Mouse (Mus musculus) liver, embryonic 16.5 days (tissue): ENCODE measurements at regions not wholly inside any gene's neighbourhood (a gene's known extent, or its start where the extent isn't known, plus 50 kb on each side); places are given as distances from the start of the nearest gene placed in this dataset.
"Not testable (repeated sequence)": the region's sequence is repeated elsewhere in the genome, so short reads cannot be mapped to it uniquely, and the experiment has no call there.

Source experiments
- ATAC-seq: fragments of 200-750 bp; cut with Nextera tagmentation; 2 replicates; pipeline ENCODE4 v1.8.0; 2017; ENCODE audit warnings: low read depth, mild to moderate bottlenecking, moderate number of reproducible peaks, moderate library complexity
- H3K27ac ChIP-seq: fragments of 300-500 bp; sonication (generic); 2 replicates; pipeline ENCODE4 v1.5.1; 2014; ENCODE audit warnings: mild to moderate bottlenecking, low read length
- H3K27me3 ChIP-seq: fragments of 300-500 bp; sonication (generic); 2 replicates; pipeline ENCODE4 v1.6.1; 2014; ENCODE audit warnings: low read depth, low read length, mixed read lengths; ENCODE audit not compliant: control insufficient read depth, insufficient read depth
- H3K36me3 ChIP-seq: fragments of 300-500 bp; sonication (generic); 2 replicates; pipeline ENCODE4 v1.6.1; 2014; ENCODE audit warnings: mild to moderate bottlenecking; ENCODE audit not compliant: control insufficient read depth, insufficient read depth
- H3K4me1 ChIP-seq: fragments of 300-500 bp; sonication (generic); 2 replicates; pipeline ENCODE4 v1.6.1; 2014; ENCODE audit warnings: low read depth, low read length, mixed read lengths; ENCODE audit not compliant: control insufficient read depth
- H3K4me2 ChIP-seq: fragments of 300-500 bp; sonication (generic); 2 replicates; pipeline ENCODE4 v1.6.1; 2014; ENCODE audit warnings: low read depth, low read length, mixed read lengths
- H3K4me3 ChIP-seq: fragments of 300-500 bp; sonication (generic); 2 replicates; pipeline ENCODE4 v1.5.1; 2014; ENCODE audit warnings: low read depth, mild to moderate bottlenecking, low read length
- H3K9ac ChIP-seq: fragments of 300-500 bp; sonication (generic); 2 replicates; pipeline ENCODE4 v1.6.1; 2014; ENCODE audit warnings: low read depth, low read length
- H3K9me3 ChIP-seq: fragments of 300-500 bp; sonication (generic); replicated peaks from 2 replicates; pipeline ENCODE4 v1.6.1; 2016; ENCODE audit warnings: low read length; ENCODE audit not compliant: control insufficient read depth
- WGBS: fragments of 180-500 bp; shearing (Covaris S2); extraction: QIAGEN DNeasy Blood & Tissue Kit; methylation state at CpG from one replicate; pipeline ENCODE4 v1.1.7; 2014; ENCODE audit not compliant: insufficient replicate concordance; 5-methylcytosine and 5-hydroxymethylcytosine counted together

DNA sequence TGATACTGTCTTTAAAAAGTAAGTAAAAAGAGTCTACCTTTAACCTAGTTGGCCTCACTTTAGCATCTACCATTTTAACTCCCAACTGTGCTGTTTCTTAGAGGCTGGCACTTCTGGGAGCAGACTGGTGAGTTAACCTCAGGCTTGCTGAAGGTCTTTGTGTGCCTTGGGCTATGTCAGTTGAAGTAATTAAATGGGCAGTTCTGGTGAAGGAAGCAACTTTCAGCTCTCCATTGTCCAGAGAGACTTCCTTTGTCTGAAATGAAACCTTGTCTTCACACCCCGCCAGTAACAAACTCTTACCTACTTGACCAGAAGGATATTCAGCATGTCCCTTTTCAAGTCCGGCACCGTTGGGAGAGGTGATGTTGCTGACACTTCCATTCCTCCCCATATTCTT is 55.5 kb downstream of the Zfp281 start:
- WGBS: 79% methylated on average over 3 of the region's 3 CpGs
- H3K9me3 ChIP-seq: no peaks in the 10 kb centered on the region
- H3K4me3 ChIP-seq: no peak overlapping the region
- H3K4me1 ChIP-seq: peaks cover 11% of the 10 kb centered on the region
- ATAC-seq: no peak
- no peak overlapping the region for H3K4me2 ChIP-seq
- H3K36me3 ChIP-seq: no peaks in the 10 kb centered on the region
- no peaks in the 10 kb centered on the region for H3K27me3 ChIP-seq
- no peak overlapping the region for H3K27ac ChIP-seq
- H3K9ac ChIP-seq: no peak overlapping the region

DNA sequence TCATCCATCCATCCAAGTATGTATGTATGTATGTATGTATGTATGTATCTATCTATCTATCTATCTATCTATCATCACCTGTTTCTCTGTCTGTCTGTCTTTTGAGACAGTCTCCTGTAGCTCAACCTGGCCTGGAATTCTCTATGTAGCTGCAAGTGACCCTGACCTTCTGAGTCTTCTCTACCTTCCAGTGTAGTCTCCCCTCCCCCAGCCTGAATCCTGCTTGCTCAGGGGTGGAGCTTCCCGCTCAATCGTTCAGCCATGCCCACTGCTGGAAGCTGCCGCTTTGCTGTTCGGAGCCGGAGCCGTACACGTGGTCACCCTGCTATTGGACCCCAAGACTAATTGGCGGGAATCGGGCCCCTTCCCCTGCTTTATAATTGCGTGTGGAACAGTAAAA is 57.6 kb downstream of the Zfp281 start:
- H3K4me2 ChIP-seq, H3K9ac ChIP-seq, H3K36me3 ChIP-seq, H3K27me3 ChIP-seq, H3K4me3 ChIP-seq, H3K9me3 ChIP-seq, H3K27ac ChIP-seq, ATAC-seq: not testable (repeated sequence)
- peaks cover 12% of the 10 kb centered on the region for H3K4me1 ChIP-seq
- WGBS: 61% methylated on average over 10 of the region's 10 CpGs

DNA sequence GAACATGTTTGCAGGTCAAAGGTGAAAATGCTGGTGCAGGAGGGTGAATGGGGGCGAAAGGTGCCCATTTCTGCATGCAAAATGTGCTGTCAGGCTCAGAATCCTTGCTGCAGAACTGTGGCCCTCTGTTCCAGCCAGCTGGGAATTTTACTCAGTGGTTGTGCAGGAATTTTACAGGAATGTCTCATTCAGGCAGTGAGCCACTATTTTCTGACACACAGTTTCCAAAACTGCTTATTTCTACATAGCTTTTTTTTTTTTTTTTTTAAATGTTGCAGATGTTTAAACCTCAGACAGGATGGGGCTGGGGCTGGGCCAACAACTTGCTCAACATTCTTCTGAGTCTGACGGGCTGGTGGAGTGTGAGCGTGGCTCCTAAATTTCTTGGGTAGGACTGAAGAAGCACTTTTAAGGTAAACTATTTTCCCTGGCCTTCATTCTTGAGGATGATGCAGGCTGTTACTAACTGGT is 58.4 kb downstream of the Zfp281 start:
- 0 out of 2 replicates have a peak overlapping the region, but pooled peaks have one; percentile 13 for H3K4me2 ChIP-seq
- peak; percentile 35 for ATAC-seq

DNA sequence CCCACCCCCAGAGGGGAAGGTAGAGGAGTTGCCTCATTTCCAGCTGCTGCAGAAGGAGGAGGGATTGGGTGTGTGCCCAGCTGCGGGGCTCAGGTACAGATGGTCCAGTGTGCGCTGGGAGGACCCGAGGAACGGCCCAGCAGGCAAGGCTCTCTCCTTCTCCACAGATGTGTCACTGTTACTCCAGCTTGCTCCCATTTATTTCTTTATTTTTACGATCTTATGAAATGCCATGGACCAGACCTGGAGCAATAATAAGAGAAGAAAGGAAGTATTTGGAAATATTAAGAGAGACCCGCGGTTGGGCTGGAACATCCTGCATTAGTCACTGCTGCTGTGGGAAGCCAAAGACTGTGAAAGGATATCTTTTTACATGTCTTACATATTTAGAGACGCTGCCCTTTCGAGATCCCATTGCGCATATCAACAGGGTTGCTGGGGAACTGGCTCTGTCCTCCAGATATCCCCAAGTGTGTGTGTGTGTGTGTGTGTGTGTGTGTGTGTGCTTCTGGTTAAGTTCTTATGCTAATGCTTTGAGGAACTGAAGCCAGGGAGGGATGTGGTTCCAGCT is 58.9 kb downstream of the Zfp281 start:
- no peaks in the 10 kb centered on the region for H3K27me3 ChIP-seq
- 0 out of 2 replicates have a peak overlapping the region, but pooled peaks have one; percentile 13 for H3K4me2 ChIP-seq
- ATAC-seq: 0 out of 2 replicates have a peak, but pooled peaks have one; percentile 30
- H3K9me3 ChIP-seq: no peaks in the 10 kb centered on the region
- H3K36me3 ChIP-seq: no peaks in the 10 kb centered on the region
- 45% methylated on average over 10 of the region's 10 CpGs for WGBS
- H3K9ac ChIP-seq: no peak overlapping the region
- H3K4me3 ChIP-seq: no peak overlapping the region
- peak overlapping the region; percentile 66 for H3K27ac ChIP-seq
- peaks cover 12% of the 10 kb centered on the region for H3K4me1 ChIP-seq

More for the DNA sequence above, 58.4 kb downstream of the Zfp281 start:
- 41% methylated on average over 3 of the region's 3 CpGs for WGBS
- H3K27me3 ChIP-seq: no peaks in the 10 kb centered on the region
- no peaks in the 10 kb centered on the region for H3K9me3 ChIP-seq
- peak overlapping the region; percentile 66 for H3K27ac ChIP-seq
- no peak overlapping the region for H3K9ac ChIP-seq
- no peak overlapping the region for H3K4me3 ChIP-seq
- H3K36me3 ChIP-seq: no peaks in the 10 kb centered on the region
- peaks cover 12% of the 10 kb centered on the region for H3K4me1 ChIP-seq

DNA sequence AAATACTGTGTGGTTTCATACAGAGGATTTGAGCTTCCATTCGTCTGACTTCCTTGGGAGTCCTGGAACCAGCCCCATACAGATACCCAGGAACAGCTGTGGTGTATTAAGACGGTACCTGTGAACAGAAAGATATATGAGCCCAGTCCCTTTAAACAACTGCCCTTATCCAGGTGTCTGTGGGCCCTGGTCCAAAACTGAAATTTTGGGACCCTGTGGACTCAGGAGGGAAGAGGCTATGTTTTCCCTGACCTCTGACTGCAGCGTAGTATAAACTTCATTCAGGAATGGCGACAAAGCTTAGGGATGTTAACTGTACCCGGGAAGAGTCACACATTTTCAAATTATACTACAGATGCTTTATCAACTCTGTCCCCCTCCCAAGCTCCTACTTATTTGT is 59.8 kb downstream of the Zfp281 start:
- no peaks in the 10 kb centered on the region for H3K27me3 ChIP-seq
- H3K27ac ChIP-seq: peak overlapping the region; percentile 24; the same call in 1 of the 2 replicates
- no peak overlapping the region for H3K9ac ChIP-seq
- peaks cover 12% of the 10 kb centered on the region for H3K4me1 ChIP-seq
- ATAC-seq: no peak
- no peaks in the 10 kb centered on the region for H3K36me3 ChIP-seq
- no peaks in the 10 kb centered on the region for H3K9me3 ChIP-seq
- WGBS: 75% methylated on average over 5 of the region's 5 CpGs
- no peak overlapping the region for H3K4me2 ChIP-seq
- H3K4me3 ChIP-seq: no peak overlapping the region

DNA sequence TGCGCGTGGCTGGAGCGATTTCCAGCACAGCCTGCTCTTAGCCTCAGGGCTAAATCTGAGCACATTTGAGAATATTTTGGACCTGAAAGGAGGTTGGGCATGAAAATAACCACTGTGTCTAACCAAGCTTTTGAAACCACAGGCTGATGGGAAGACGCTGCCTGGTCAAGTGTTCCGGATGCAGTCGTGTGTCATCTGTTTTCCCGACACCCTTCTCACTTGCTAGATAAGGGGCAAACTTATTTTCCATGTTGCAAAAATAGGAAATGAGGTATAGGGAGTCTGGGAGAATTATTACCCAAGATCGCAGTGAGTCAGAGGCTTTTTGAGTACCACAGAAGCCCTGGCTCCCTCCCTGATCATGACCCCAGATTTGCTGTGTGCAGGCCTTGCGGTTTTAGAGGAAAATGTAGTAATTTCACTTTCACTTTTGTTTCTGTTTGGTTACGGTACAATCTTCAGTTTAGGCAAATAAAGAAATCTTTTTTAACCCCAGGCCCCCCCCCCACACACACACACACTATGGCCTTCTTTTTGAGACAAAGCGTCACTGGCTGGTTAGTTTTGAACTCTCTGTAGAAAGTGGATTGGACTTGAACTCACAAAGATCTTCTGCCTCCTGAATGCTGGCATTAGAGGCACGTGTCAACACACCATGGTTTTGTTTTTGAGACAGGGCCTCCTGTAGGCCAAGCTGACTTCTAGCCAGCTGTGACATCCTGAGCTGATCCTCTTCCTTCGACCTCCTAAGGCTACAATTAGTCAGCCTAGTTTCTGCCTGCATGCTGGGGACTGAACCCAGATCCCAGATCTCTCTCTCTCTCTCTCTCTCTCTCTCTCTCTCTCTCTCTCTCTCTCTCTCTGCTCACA is 60.7 kb downstream of the Zfp281 start:
- Histone ChIP-seq H3K9ac (peak overlapping the region; percentile 47; the same call in 1 of the 2 replicates), H3K9me3 (no peaks in the 10 kb centered on the region), H3K4me1 (peaks cover 12% of the 10 kb centered on the region), H3K27ac (peak overlapping the region; percentile 76), H3K36me3 (no peaks in the 10 kb centered on the region), H3K27me3 (no peaks in the 10 kb centered on the region), H3K4me2 (peak overlapping the region; percentile 62), H3K4me3 (peak overlapping the region; percentile 54)
- 22% methylated on average over 13 of the region's 13 CpGs for WGBS
- ATAC-seq: peak; percentile 19

DNA sequence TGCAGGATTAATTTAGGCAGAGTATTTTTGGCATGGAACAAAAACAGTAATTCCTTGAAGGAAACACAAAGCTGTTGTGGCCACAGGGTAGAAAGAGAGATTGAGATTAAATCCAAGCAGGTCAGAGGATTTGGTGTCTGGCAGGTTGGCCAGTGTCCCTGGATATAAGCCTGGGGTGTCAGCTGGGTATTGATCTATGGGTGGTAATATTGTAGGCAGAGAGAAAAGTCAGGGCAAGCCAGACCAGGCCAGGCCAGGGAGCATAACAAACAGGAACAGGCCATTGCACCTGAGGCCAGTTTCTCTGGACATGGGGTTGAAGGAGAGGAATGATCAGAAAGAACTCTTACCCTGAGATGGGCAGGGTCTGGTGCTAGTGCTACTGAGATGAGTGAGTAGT is 61.8 kb downstream of the Zfp281 start:
- Histone ChIP-seq H3K9me3 (no peaks in the 10 kb centered on the region), H3K4me1 (peaks cover 12% of the 10 kb centered on the region), H3K4me3 (no peak overlapping the region), H3K27me3 (no peaks in the 10 kb centered on the region), H3K27ac (peak overlapping the region; percentile 37), H3K9ac (no peak overlapping the region), H3K36me3 (no peaks in the 10 kb centered on the region), H3K4me2 (no peak overlapping the region)
- no peak; the same call in 1 of the 2 replicates for ATAC-seq

DNA sequence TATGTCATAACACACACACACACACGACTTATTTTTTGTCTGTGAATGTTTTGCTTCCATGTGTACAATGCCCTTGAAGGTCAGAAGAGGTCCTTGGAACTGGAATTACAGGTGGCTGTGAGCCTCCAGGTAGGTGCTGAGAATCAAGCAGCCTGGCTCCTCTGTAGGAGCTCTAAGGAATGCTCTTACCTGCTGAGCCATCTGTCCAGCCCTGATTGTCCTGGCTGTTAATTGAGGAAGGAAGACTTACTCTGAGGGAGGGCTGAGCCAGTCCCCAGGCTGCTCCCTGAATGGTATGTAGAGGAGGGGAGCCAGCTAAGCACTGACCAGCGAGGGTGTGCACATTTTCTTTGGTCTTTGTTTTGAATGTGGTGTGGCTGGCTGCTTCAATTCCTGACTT is 65.4 kb downstream of the Zfp281 start:
- H3K9ac ChIP-seq: no peak overlapping the region
- no peak overlapping the region for H3K4me3 ChIP-seq
- no peaks in the 10 kb centered on the region for H3K27me3 ChIP-seq
- no peak for ATAC-seq
- no peak overlapping the region for H3K27ac ChIP-seq
- H3K36me3 ChIP-seq: no peaks in the 10 kb centered on the region
- peaks cover 3% of the 10 kb centered on the region for H3K4me1 ChIP-seq
- no peak overlapping the region for H3K4me2 ChIP-seq
- 35% methylated on average over 2 of the region's 2 CpGs for WGBS
- no peaks in the 10 kb centered on the region for H3K9me3 ChIP-seq

DNA sequence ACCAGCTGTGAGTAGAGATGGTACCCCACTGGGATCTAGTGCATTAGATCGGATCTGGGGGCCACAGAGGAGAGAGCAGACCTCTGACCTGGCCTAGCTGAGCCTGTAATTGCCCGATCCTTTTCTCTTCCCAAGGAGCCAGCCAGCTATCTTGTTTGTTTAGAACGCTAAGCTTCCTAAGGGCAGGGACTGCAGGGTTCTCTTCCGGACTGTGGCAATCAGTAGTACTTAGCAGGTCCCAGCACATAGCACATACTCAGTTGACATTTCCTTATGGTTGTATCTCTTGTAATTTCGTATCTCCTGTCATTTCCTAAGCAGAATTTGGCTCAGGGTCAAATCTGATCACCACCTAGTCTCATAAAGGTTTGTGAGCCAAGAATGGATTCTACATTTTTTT is 68.7 kb downstream of the Zfp281 start:
- Histone ChIP-seq H3K9ac (no peak overlapping the region), H3K27ac (peak overlapping the region; percentile 46), H3K9me3 (no peaks in the 10 kb centered on the region), H3K4me1 (no peaks in the 10 kb centered on the region; the same call in 1 of the 2 replicates), H3K27me3 (no peaks in the 10 kb centered on the region), H3K36me3 (no peaks in the 10 kb centered on the region), H3K4me3 (0 out of 2 replicates have a peak overlapping the region, but pooled peaks have one; percentile 11), H3K4me2 (peak overlapping the region; percentile 30; the same call in 1 of the 2 replicates)
- 43% methylated on average over 5 of the region's 5 CpGs for WGBS
- no peak for ATAC-seq
